Mouse (Mus musculus): ENCODE results near the gene Ebf1. TPM values are rescaled to one million over a fixed set of nuclear protein-coding genes. Genes with fewer than 3 reads are reported as not detected.

The Ebf1 gene
- polyA plus RNA-seq, 1 experiment from 2014 or later = 3.6 TPM

- Histone ChIP-seq H3K27me3 (ENCODE audit: control insufficient read depth, insufficient read depth, low read length) (no peaks in the 10 kb centered on the region), H3K9me3 (ENCODE audit: control insufficient read depth, low read length) (no peaks in the 10 kb centered on the region), H3K9ac (ENCODE audit: low read length) (no peak overlapping the region), H3K4me2 (replicated peaks; ENCODE audit: low read depth) (0 out of 2 replicates have a peak overlapping the region, but pooled peaks have one; percentile 14), H3K4me1 (replicated peaks; ENCODE audit: control insufficient read depth, insufficient read depth) (no peaks in the 10 kb centered on the region), H3K36me3 (ENCODE audit: control insufficient read depth, insufficient read depth, low read length) (no peaks in the 10 kb centered on the region), H3K4me3 (ENCODE audit: low read depth, low read length) (no peak overlapping the region), H3K27ac (replicated peaks) (no peak overlapping the region)
- DNase-seq (ENCODE audit: low spot score) = no peak
- TF ChIP-seq CTCF (IDR thresholded peaks at IDR 0.05; ENCODE audit: low read depth) (no peak), EP300 (optimal IDR thresholded peaks at IDR 0.05) (no peak)
- ATAC-seq (ENCODE audit: low FRiP score, low TSS enrichment) = no peak
- WGBS = 27% methylated on average over 13 of the region's 13 CpGs
These were observed 90.5 kb downstream of the Ebf1 start for GRCm38 (mm10) chr11:44707381-44708289.

GRCm38 (mm10) chr11:44708290-44708685 lies 91.2 kb downstream of the Ebf1 start:
- Histone ChIP-seq H3K4me2 (replicated peaks; ENCODE audit: low read depth) (no peak overlapping the region), H3K9me3 (ENCODE audit: control insufficient read depth, low read length) (no peaks in the 10 kb centered on the region), H3K4me1 (replicated peaks; ENCODE audit: control insufficient read depth, insufficient read depth) (no peaks in the 10 kb centered on the region), H3K4me3 (ENCODE audit: low read depth, low read length) (no peak overlapping the region), H3K27me3 (ENCODE audit: control insufficient read depth, insufficient read depth, low read length) (no peaks in the 10 kb centered on the region), H3K36me3 (ENCODE audit: control insufficient read depth, insufficient read depth, low read length) (no peaks in the 10 kb centered on the region), H3K27ac (replicated peaks) (no peak overlapping the region), H3K9ac (ENCODE audit: low read length) (no peak overlapping the region)
- DNase-seq (ENCODE audit: low spot score) (no peak), ATAC-seq (ENCODE audit: low FRiP score, low TSS enrichment) (no peak)
- 62% methylated on average over 6 of the region's 6 CpGs for WGBS
- TF ChIP-seq CTCF (IDR thresholded peaks at IDR 0.05; ENCODE audit: low read depth) = no peak
- TF ChIP-seq EP300 (optimal IDR thresholded peaks at IDR 0.05) = no peak

GRCm38 (mm10) chr11:44709073-44709618 lies 92.0 kb downstream of the Ebf1 start:
- H3K4me3 ChIP-seq (ENCODE audit: low read depth, low read length) = no peak overlapping the region
- no peaks in the 10 kb centered on the region for H3K36me3 ChIP-seq (ENCODE audit: control insufficient read depth, insufficient read depth, low read length)
- TF ChIP-seq CTCF (IDR thresholded peaks at IDR 0.05; ENCODE audit: low read depth) = no peak
- no peak for TF ChIP-seq EP300 (optimal IDR thresholded peaks at IDR 0.05)
- H3K9me3 ChIP-seq (ENCODE audit: control insufficient read depth, low read length) = no peaks in the 10 kb centered on the region
- H3K4me1 ChIP-seq (replicated peaks; ENCODE audit: control insufficient read depth, insufficient read depth) = no peaks in the 10 kb centered on the region
- no peak overlapping the region for H3K27ac ChIP-seq (replicated peaks)
- H3K27me3 ChIP-seq (ENCODE audit: control insufficient read depth, insufficient read depth, low read length) = no peaks in the 10 kb centered on the region
- DNase-seq (ENCODE audit: low spot score) (no peak), ATAC-seq (ENCODE audit: low FRiP score, low TSS enrichment) (no peak)
- H3K4me2 ChIP-seq (replicated peaks; ENCODE audit: low read depth) = no peak overlapping the region
- H3K9ac ChIP-seq (ENCODE audit: low read length) = no peak overlapping the region

GRCm38 (mm10) chr11:44709869-44710460 lies 92.8 kb downstream of the Ebf1 start:
- TF ChIP-seq CTCF (IDR thresholded peaks at IDR 0.05; ENCODE audit: low read depth) (no peak), EP300 (optimal IDR thresholded peaks at IDR 0.05) (no peak)
- H3K4me1 ChIP-seq (replicated peaks; ENCODE audit: control insufficient read depth, insufficient read depth) = no peaks in the 10 kb centered on the region
- no peak for ATAC-seq (ENCODE audit: low FRiP score, low TSS enrichment)
- no peak overlapping the region for H3K27ac ChIP-seq (replicated peaks)
- H3K9me3 ChIP-seq (ENCODE audit: control insufficient read depth, low read length) = no peaks in the 10 kb centered on the region
- no peaks in the 10 kb centered on the region for H3K27me3 ChIP-seq (ENCODE audit: control insufficient read depth, insufficient read depth, low read length)
- DNase-seq (ENCODE audit: low spot score) = no peak
- H3K4me3 ChIP-seq (ENCODE audit: low read depth, low read length) = no peak overlapping the region
- no peak overlapping the region for H3K4me2 ChIP-seq (replicated peaks; ENCODE audit: low read depth)
- H3K36me3 ChIP-seq (ENCODE audit: control insufficient read depth, insufficient read depth, low read length) = no peaks in the 10 kb centered on the region
- WGBS = 77% methylated on average over 6 of the region's 6 CpGs
- H3K9ac ChIP-seq (ENCODE audit: low read length) = no peak overlapping the region

- Histone ChIP-seq H3K4me1 (replicated peaks; ENCODE audit: control insufficient read depth, insufficient read depth) (no peaks in the 10 kb centered on the region), H3K4me3 (ENCODE audit: low read depth, low read length) (no peak overlapping the region), H3K27ac (replicated peaks) (no peak overlapping the region), H3K36me3 (ENCODE audit: control insufficient read depth, insufficient read depth, low read length) (no peaks in the 10 kb centered on the region), H3K27me3 (ENCODE audit: control insufficient read depth, insufficient read depth, low read length) (no peaks in the 10 kb centered on the region), H3K4me2 (replicated peaks; ENCODE audit: low read depth) (no peak overlapping the region), H3K9ac (ENCODE audit: low read length) (no peak overlapping the region), H3K9me3 (ENCODE audit: control insufficient read depth, low read length) (no peaks in the 10 kb centered on the region)
- TF ChIP-seq CTCF (IDR thresholded peaks at IDR 0.05; ENCODE audit: low read depth) (no peak), EP300 (optimal IDR thresholded peaks at IDR 0.05) (no peak)
- DNase-seq (ENCODE audit: low spot score) = no peak
- ATAC-seq (ENCODE audit: low FRiP score, low TSS enrichment) = no peak
These were observed 93.7 kb downstream of the Ebf1 start for GRCm38 (mm10) chr11:44710861-44711260.

GRCm38 (mm10) chr11:44714188-44714587 lies 97.1 kb downstream of the Ebf1 start:
- Histone ChIP-seq H3K9ac (ENCODE audit: low read length) (no peak overlapping the region), H3K27ac (replicated peaks) (no peak overlapping the region), H3K4me1 (replicated peaks; ENCODE audit: control insufficient read depth, insufficient read depth) (no peaks in the 10 kb centered on the region), H3K27me3 (ENCODE audit: control insufficient read depth, insufficient read depth, low read length) (no peaks in the 10 kb centered on the region), H3K9me3 (ENCODE audit: control insufficient read depth, low read length) (no peaks in the 10 kb centered on the region), H3K4me3 (ENCODE audit: low read depth, low read length) (no peak overlapping the region), H3K4me2 (replicated peaks; ENCODE audit: low read depth) (no peak overlapping the region), H3K36me3 (ENCODE audit: control insufficient read depth, insufficient read depth, low read length) (no peaks in the 10 kb centered on the region)
- 87% methylated on average over 5 of the region's 5 CpGs for WGBS
- TF ChIP-seq EP300 (optimal IDR thresholded peaks at IDR 0.05) (no peak), CTCF (IDR thresholded peaks at IDR 0.05; ENCODE audit: low read depth) (no peak)
- ATAC-seq (ENCODE audit: low FRiP score, low TSS enrichment) (no peak), DNase-seq (ENCODE audit: low spot score) (no peak)

All from stomach, postnatal 0 days (tissue).